Mouse (Mus musculus) layer of hippocampus, postnatal 10 days (tissue): Measurements from ENCODE around the gene Smim6. TPM values are rescaled to one million over a fixed set of nuclear protein-coding genes. Genes with fewer than 3 reads are reported as not detected.

Experiments
- DNase-seq, 2 experiments: peaks; one replicate each; pipeline ENCODE4 v3.0.0; 2021; ENCODE audit warnings: low spot score in 2 of 2
- long read RNA-seq: library from polyadenylated mRNA; stranded (forward); transcript quantifications from one replicate; pipeline ENCODE4 v2.0.0, GENCODE M21; 2023
- total RNA-seq, 2 experiments: library from RNA; stranded (reverse); gene quantifications; 2 replicates each; pipeline ENCODE4 v1.2.3; 2021

Smim6 gene
- not detected for total RNA-seq
- long read RNA-seq: 0 reads

GRCm38 (mm10) chr11:115911632-115912376 lies at the start of gene Smim6:
TSS of gene Smim6 (plus strand) at chr11:115912017.
- no peak for DNase-seq

- DNase-seq: no peak
These were observed 47.9 kb upstream of the Smim6 start for GRCm38 (mm10) chr11:115863895-115864294.

- no peak for DNase-seq
These were observed 42.4 kb upstream of the Smim6 start for GRCm38 (mm10) chr11:115869393-115869792.

GRCm38 (mm10) chr11:115872437-115872836 lies 39.4 kb upstream of the Smim6 start:
- DNase-seq: no peak

- no peak for DNase-seq
These were observed 35.9 kb upstream of the Smim6 start for GRCm38 (mm10) chr11:115875935-115876334.

- DNase-seq: no peak
These were observed 35.4 kb upstream of the Smim6 start for GRCm38 (mm10) chr11:115876438-115876837.

GRCm38 (mm10) chr11:115877174-115877755 lies 34.6 kb upstream of the Smim6 start:
- DNase-seq: no peak

GRCm38 (mm10) chr11:115878071-115878470 lies 33.7 kb upstream of the Smim6 start:
- no peak for DNase-seq

- DNase-seq: no peak
These were observed 30.8 kb upstream of the Smim6 start for GRCm38 (mm10) chr11:115881002-115881401.

- no peak for DNase-seq
These were observed 28.6 kb upstream of the Smim6 start for GRCm38 (mm10) chr11:115883251-115883650.

GRCm38 (mm10) chr11:115884361-115884760 lies 27.5 kb upstream of the Smim6 start:
- no peak for DNase-seq

- no peak for DNase-seq
These were observed 26.5 kb upstream of the Smim6 start for GRCm38 (mm10) chr11:115885281-115885680.

- DNase-seq: no peak
These were observed 25.4 kb upstream of the Smim6 start for GRCm38 (mm10) chr11:115886446-115886845.

GRCm38 (mm10) chr11:115888020-115888419 lies 23.8 kb upstream of the Smim6 start:
- DNase-seq: peak in 1 of 2 experiments; percentile 31

- no peak for DNase-seq
These were observed 22.7 kb upstream of the Smim6 start for GRCm38 (mm10) chr11:115889159-115889558.

- no peak for DNase-seq
These were observed 19.6 kb upstream of the Smim6 start for GRCm38 (mm10) chr11:115892213-115892612.

GRCm38 (mm10) chr11:115893071-115893470 lies 18.7 kb upstream of the Smim6 start:
- no peak for DNase-seq

- DNase-seq: no peak
These were observed 16.9 kb upstream of the Smim6 start for GRCm38 (mm10) chr11:115894755-115895520.

- no peak for DNase-seq
These were observed 13.4 kb upstream of the Smim6 start for GRCm38 (mm10) chr11:115898446-115898845.

GRCm38 (mm10) chr11:115898886-115899285 lies 12.9 kb upstream of the Smim6 start:
- peak; percentile 59 to 69 for DNase-seq

GRCm38 (mm10) chr11:115899486-115900266 lies 12.1 kb upstream of the Smim6 start, which contains the start of gene Smim5:
TSS of gene Smim5 (plus strand) at chr11:115899966.
- DNase-seq: no peak
